Mouse (Mus musculus) c-Kit-positive CD71-positive TER-119-positive erythroid progenitor cells, embryonic 14.5 days (primary cell): Measurements from ENCODE around the gene Serpinb6a.
"Not testable (repeated sequence)": the region's sequence is repeated elsewhere in the genome, so short reads cannot be mapped to it uniquely, and the experiment has no call there.

Experiments used
- DNase-seq: peaks from one replicate; pipeline ENCODE4 v3.0.0-alpha.2; 2013; ENCODE audit warnings: low spot score

The Serpinb6a gene

GRCm38 (mm10) chr13:33989625-33990024 lies 13.0 kb downstream of the Serpinb6a start:
- no peak for DNase-seq

GRCm38 (mm10) chr13:33966574-33966973 lies 36.0 kb downstream of the Serpinb6a start:
- DNase-seq = no peak

- no peak for DNase-seq
Observed at GRCm38 (mm10) chr13:33966025-33966412, 36.6 kb downstream of the Serpinb6a start.

- DNase-seq = peak; percentile 51
Observed at GRCm38 (mm10) chr13:33965056-33966024, 37.3 kb downstream of the Serpinb6a start.

- DNase-seq = peak; percentile 58
Observed at GRCm38 (mm10) chr13:33964206-33965046, 38.2 kb downstream of the Serpinb6a start, which contains the start of gene Nqo2. TSS of gene Nqo2 (plus strand) at chr13:33964687.

- DNase-seq = no peak
Observed at GRCm38 (mm10) chr13:33959771-33960170, 42.8 kb downstream of the Serpinb6a start.

GRCm38 (mm10) chr13:33956571-33957421 lies 45.8 kb downstream of the Serpinb6a start:
- DNase-seq = peak; percentile 47

GRCm38 (mm10) chr13:33952947-33953346 lies 49.6 kb downstream of the Serpinb6a start:
- DNase-seq = no peak

- no peak for DNase-seq
Observed at GRCm38 (mm10) chr13:33952075-33952449, 50.5 kb downstream of the Serpinb6a start.

GRCm38 (mm10) chr13:33951308-33952074 lies 51.1 kb downstream of the Serpinb6a start:
- DNase-seq = no peak

- peak; percentile 31 for DNase-seq
Observed at GRCm38 (mm10) chr13:33942212-33942779, 60.3 kb downstream of the Serpinb6a start.

GRCm38 (mm10) chr13:33941288-33941808 lies 61.2 kb downstream of the Serpinb6a start:
- DNase-seq = no peak

- DNase-seq = not testable (repeated sequence)
Observed at GRCm38 (mm10) chr13:33937587-33937986, 65.0 kb downstream of the Serpinb6a start.

- no peak for DNase-seq
Observed at GRCm38 (mm10) chr13:33937151-33937550, 65.4 kb downstream of the Serpinb6a start.

GRCm38 (mm10) chr13:33935465-33936181 lies 67.0 kb downstream of the Serpinb6a start:
- no peak for DNase-seq

- DNase-seq = no peak
Observed at GRCm38 (mm10) chr13:33934743-33935142, 67.9 kb downstream of the Serpinb6a start.

GRCm38 (mm10) chr13:33930912-33931311 lies 71.7 kb downstream of the Serpinb6a start:
- DNase-seq = no peak

- no peak for DNase-seq
Observed at GRCm38 (mm10) chr13:33930281-33930680, 72.3 kb downstream of the Serpinb6a start.

GRCm38 (mm10) chr13:33921699-33922098 lies 80.9 kb downstream of the Serpinb6a start:
- no peak for DNase-seq

- DNase-seq = no peak
Observed at GRCm38 (mm10) chr13:33921041-33921440, 81.6 kb downstream of the Serpinb6a start.
